Mouse (Mus musculus) adrenal gland, postnatal 10 days (tissue): ENCODE results near the gene Ppp1r36. TPM values are rescaled to one million over a fixed set of nuclear protein-coding genes. Genes with fewer than 3 reads are reported as not detected.
"Not testable (repeated sequence)": the region's sequence is repeated elsewhere in the genome, so short reads cannot be mapped to it uniquely, and the experiment has no call there.

Experiments used
- DNase-seq: peaks from one replicate; pipeline ENCODE4 v3.0.0; 2021; ENCODE audit warnings: mixed read lengths
- total RNA-seq, 2 experiments: library from RNA; stranded (reverse); gene quantifications; 2 replicates each; pipeline ENCODE4 v1.2.3; 2021

The Ppp1r36 gene
- total RNA-seq, 2 experiments from 2014 or later: 0.45 TPM; not detected in 1

DNA sequence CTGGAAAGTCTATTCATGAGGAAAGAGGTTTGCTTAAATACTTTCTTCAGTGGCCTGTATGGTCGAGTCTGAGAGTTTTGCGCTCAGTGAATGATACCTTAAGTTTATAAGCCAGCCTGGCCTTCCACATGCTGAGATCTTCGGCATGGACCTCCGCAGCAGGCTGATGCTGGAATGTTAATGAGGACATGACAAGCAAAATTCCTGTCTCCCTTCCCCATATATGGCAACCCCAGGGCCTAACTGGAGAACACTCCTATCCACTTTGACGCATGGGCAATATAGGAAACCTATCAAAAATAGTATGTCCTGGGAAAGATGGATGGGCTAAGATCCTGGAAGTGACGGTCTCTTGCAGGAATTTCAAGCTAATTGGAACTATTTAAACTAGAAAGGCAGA lies 30.8 kb downstream of the Ppp1r36 start:
- no peak for DNase-seq

DNA sequence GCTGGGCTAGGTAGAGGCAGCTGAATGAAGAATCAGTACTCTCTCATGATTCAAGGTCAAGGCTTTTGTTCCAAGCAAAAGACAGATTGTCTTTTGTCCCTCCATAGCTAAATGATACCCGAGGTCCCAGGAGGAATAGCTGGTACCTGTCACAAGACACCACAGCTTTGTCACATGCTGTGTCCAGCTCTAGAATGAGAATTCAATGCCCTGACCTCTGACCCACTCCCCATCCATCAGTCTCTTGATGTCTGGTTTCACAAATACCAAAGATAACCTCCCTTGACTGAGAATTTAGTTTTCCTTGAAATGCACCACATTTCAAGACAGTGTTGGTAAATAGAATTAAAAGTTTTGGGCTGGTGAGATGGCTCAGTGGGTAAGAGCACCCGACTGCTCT lies 34.9 kb downstream of the Ppp1r36 start:
- DNase-seq: no peak

DNA sequence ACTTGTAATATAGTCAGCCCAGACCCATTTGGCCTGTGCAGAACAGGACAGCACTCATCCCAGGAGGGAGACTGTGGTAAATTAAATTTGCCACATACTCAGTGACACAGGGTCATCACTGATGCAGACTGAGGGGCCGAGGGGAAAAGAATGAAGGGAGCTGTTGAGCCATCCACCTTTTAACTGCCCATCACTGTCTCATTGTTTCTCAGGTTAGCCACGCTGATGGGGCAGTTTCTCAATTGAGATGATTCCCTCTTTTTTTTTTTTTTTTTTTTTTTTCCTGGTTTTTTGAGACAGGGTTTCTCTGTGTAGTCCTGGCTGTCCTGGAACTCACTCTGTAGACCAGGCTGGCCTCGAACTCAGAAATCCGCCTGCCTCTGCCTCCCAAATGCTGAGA lies 41.1 kb downstream of the Ppp1r36 start:
- DNase-seq: not testable (repeated sequence)

DNA sequence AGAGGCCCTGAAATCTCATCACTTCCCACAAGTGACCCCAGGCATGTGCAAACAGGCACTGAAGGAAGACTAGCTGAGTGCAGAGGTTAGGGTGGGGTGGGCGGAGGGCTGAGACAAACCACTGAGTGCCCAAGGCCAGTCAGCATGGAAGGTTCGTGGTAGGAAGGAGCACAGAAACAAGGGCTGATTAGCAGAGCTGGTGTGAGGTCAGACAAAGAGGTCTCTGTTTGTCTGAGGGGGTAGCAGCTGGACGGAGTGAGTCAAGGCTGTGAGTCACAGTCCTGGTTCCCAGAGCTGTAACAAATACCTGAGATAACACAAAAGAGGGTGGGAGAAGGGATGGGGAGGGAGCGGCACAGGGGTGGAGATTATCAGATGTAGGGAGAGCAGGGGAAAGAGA lies 41.7 kb downstream of the Ppp1r36 start:
- DNase-seq: no peak

DNA sequence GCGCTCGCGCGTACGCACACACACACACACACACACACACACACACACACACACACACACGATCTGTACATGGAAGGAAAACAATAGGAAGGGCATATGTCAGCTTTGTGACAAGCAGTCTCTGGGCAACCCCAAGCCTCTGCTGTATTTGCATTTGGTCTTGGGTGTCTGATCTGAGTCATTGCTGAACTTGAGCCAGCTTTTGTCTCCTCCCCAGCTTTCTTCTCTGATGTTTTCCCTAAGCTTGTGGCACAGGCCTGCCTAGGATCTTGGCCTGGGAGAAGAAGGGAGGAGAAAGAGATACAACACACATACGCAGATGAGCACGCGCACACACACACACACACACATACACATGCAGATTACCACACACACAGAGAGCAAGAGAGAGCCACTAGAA lies 46.1 kb downstream of the Ppp1r36 start:
- peak; percentile 51 for DNase-seq

DNA sequence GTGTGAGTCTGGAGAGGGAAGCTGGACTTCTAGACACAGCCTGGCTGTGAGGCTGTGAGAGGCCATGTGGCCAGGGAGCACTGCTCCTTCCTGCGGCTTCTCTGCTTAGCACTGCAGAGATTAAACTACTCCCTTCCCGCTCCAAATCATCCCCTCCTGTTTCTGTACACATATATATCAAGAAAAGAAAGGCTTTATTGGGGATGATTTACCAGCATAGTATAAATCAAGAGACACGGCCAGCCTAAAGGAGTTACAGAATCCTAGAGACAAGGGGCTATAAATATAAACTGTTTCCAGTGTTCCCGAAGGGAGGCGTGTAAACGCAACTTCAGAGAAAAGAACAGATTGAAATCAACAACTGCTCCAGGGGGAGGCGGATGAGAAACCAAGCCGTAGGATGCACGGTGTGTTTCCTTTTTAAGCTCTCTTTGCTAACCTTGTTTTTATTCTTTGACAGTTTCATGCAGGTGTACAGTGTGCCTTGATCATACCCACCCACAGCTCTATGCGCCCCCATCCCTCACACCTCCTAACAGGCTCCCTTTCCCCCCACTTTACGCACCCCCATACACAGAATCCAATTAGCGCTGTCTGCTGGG lies 47.4 kb downstream of the Ppp1r36 start:
- no peak for DNase-seq

DNA sequence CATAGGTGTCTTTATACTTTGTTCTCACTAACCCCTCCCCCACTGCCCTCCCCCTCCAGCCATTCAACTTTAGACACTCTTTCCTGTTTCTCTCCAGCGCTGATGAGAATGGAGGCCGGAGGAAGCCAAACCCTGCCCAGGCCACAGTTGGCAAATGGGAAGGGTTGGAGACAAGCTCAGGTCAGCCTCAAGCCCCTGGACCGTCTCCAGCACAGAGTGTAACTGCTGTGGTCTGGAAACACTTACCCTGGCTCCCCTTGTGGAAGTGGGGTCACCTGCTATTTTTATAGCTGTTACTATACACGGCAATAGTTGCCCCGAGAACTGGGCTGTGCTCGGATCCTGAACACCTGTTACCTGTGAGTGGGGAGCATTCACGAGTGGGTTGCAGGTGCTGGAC lies 49.3 kb downstream of the Ppp1r36 start:
- no peak for DNase-seq

DNA sequence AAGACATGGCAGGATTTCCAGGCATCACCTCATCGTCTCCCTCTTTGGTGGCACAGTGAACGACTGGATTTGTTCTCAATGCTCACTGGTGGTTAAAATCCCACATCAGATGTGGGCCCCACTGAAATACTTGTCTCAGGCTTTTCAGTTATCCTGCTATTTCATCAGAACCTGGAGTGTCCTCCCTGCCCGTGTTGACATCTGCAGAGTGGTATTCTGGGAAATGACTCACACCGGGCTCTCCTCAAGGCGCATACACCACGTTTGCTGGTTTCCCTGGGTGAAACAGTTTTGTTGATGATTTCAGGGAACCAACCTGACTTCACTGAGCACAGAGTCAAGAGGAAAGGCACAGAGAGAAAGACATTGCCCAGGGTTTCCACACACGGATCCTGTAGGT lies 49.9 kb downstream of the Ppp1r36 start:
- DNase-seq: no peak

DNA sequence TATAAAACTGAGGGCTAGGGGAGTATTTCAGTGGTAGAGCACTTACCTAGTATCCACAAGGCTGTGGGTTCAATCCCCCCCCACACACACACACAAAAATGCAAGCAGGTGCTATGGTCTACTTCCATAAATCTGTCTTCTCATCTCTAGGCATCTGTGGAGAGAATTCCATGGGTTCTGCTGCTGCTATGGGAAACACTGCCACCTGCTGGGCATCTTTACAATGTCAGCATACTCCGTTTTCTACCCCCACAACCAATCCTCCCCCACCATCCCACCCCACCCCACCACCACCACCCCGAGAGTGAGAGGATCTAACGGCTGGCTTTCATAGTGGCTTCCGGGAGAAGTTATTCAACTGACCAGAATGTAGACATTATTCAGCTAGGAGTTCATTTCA lies 54.7 kb downstream of the Ppp1r36 start:
- DNase-seq: peak; percentile 77

DNA sequence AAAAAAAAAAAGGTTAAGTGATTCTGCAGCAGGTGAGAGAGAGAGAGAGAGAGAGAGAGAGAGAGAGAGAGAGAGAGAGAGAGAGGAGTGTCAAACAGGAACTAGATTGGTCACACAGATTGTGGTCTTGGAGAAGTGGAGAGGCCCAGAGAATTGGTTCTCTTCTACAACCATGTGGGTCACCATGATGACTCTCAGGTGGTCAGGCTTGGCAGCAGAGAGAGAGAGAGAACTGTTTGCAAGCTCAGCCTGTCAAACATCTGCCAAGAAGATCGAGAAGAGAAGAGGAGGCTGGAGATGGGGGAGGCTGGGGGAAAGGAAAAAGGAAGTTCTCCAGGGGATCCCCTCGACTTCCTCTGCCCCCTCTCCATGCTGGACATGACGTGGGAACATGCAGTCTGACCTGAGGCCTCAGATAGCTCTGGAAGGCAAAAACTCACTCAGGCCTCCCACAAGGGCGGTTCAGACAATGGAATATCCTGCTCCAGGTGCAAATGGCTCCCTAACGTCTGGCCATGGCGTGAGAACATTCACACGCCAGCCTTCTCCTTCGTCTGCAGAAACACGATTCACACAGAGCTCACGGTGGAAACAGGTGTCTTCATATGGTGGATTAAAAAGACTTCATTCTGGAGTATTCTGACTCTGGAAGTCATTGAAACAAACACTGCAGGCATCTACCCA lies 56.4 kb downstream of the Ppp1r36 start:
- no peak for DNase-seq

DNA sequence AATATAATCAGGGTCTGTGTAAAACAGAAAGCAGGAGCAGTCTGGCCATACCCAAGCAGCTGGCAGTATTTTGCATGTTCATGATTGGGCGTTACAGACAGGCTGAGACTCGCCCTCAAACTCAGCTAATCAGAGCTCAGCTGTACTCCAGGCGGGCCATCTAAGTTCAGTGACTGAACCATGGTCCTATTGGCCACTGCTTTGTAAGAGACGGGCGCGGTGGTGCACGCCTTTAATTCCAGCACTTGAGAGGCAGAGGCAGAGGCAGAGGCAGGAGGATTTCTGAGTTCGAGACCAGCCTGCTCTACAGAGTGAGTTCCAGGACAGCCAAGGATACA lies 56.9 kb downstream of the Ppp1r36 start:
- DNase-seq: no peak

DNA sequence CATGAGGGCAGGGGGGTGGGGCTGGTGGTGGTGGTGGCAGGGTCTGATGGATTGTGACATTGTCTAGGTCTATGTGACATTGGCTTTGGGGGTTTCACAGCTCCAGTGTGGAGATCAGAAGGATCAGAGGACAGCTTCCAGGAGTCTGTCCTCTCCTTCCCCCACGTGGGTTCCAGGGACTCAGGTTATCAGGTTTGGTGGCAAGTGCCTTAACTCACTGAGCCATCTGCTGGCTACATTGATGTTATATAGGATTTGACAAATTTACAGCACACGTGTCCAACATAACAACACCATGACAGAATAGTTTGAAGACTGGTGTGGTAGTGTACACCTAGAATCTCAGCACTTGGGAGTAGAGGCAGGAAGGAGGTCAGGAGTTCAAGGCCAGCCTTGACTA lies 57.5 kb downstream of the Ppp1r36 start:
- no peak for DNase-seq

DNA sequence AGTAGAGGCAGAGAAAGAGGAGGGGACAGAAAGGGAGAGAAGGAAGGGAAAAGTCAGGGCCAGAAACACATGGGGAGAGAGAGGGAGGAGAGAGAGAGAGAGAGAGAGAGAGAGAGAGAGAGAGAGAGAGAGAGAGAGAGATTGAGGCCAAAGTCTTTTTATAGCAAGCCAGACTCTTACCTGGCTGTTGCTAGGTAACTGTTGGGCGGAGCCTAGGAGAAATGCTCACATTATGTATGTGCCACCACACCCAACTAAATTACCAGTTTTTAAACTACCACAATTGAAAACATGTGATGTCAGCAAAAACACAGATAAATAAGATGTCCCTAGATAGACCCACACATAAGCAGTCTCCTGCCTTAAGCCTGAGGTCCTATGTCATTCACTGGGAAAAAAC lies 58.8 kb downstream of the Ppp1r36 start:
- no peak for DNase-seq

DNA sequence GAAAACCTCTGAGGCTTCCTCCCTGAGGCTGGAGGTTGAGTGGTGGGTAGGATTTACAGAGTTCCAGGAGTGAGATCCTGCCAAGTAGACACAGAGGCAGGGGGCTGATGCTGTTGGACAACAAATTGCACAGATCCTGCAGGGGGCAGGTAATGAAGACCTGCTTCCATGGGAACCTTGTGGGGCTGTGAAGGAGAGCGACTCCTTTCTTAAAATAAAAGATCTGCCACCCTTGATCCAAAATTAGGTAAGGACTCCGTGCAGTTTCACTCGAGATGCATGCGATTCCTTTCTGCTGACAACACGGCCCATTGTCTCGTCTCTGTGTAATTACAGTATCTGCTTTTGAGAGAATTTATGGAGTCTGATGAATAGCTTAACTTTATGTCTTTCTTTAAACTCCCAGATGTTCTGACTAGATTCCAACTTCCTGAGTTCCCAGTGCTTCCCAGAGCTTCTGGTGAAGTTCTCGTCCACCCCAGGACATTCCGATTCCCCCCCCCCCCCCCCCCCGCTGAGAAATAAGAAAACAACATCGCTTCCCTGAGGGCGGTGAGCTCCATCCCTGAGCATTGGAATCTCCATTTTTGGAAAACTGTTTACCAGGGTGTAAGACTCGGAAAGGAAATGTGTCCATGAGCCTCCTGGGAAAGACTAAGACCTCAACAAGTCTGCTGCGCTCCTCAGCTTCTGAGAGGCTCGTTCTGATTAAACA lies 61.1 kb downstream of the Ppp1r36 start:
- no peak for DNase-seq

DNA sequence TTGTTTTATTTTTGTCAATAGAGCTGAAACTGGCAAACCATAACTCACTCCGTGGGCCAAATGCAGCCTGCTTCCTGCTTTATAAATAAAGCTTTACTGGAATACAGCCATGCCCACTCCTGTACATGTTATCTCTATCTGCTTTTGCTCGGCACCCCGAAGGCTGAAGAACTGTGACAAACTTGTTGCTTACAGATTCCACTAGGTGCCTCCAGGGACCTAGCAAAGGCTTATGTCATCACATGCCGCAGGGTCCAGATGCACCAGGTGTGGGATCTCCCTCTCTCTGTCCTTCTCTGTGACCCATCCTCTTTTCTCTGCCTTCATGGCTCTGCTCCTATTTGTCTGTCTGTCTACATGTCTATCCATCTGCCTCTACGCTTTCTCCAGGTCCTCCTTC lies 61.8 kb downstream of the Ppp1r36 start:
- DNase-seq: no peak

DNA sequence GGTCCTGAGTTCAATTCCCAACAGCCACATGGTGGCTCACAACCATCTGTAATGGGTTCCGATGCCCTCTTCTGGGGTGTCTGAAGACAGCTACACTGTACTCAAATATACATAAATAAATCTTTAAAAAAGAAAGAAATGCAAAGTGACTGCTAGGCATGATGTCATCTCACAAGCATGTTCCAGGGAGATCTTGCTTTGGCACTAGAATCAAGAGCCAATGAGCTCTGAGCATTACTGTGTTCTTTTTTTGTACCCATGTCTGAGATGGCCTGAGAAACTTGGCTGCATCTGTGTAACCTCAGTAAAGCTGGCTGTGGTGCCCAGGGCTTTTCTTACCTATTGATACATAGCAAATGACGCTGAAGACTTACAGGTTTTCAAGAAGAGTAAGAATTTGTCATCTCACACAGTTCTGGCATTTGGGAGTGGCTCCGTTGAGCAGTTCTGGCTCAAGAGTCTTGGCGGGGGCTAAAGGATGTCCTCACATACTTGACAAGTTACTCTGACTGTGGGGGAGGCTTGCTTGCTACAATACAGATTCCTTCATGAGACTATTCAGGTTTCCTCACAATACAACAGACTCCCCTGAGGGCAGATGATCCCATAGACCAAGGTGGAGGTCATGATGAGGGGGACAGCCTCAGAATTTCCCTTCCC lies 62.6 kb downstream of the Ppp1r36 start:
- DNase-seq: no peak

DNA sequence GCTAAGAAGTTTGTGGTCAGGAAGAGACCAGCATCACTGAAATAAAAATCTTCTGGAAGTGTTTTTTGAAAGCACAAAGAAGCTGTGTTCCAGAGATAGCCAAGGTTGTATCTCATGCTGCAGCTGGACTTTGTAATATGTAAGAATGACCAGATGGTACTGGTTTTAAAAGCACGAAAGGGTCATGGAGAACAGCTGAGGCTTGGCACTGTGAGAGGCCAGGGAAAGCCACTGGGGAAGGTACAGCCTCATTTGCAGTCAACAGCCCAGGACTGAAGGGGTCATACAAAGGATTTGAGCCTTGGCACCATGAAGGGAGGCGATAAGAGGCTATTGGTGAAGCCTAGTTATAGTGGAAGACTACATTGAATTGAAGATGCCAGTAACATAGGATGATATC lies 65.1 kb downstream of the Ppp1r36 start:
- DNase-seq: no peak

DNA sequence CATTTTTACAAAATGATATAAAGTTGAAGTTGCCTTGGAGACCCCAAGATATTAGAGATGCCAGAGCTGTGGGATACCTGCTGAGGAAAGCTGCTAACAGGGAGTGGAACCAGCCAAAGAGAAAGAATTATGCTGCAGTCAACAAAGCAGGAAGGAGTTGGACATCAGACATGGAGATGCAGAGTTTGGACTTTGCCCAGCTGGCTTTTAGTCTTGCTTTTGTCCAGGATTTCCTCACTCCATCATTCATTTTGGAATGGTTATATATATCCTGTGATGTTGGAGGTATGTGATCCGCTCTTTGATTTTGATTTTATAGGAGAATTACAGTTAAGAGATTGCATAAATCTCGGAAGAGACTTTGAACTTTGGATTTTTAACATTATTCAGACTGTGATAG lies 65.6 kb downstream of the Ppp1r36 start:
- DNase-seq: no peak

DNA sequence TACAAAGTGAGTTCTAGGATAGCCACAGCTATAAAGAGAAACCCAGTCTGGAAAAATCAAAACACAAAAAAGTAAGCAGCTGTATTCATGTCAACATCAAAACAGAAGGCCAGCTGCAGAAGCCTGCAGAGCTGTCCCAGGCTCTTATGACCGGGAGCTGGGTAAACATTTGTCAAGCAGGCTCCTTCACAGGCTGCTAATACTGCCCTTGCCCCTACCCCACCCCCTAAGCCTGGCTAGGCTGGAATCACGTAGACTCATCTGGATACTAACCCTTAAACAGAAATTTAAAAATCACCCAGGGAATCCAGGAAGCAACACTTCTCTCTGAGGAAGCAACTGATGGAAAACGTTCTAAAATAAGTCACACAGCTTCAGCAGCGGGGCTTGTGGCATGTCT lies 67.5 kb downstream of the Ppp1r36 start:
- DNase-seq: no peak

DNA sequence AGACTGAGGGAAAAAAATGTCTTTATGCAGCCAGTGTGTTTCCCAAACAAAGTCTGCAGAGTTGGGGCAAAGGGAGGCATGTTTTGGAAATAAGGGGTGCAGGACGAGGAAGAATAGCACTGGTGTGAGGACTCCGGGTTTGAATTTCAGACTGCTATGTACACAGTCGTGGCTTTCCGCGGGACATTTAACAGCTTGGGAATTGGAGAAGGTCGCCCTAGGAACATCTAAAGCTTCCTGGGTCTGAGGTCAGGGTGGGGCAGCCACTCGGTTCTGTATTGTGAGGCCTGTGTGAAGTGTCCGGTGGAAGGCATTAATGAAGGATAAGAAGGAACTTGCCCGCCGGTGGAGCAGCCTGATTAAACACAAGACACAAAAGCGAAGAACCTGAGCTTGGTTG lies 68.0 kb downstream of the Ppp1r36 start:
- DNase-seq: no peak

DNA sequence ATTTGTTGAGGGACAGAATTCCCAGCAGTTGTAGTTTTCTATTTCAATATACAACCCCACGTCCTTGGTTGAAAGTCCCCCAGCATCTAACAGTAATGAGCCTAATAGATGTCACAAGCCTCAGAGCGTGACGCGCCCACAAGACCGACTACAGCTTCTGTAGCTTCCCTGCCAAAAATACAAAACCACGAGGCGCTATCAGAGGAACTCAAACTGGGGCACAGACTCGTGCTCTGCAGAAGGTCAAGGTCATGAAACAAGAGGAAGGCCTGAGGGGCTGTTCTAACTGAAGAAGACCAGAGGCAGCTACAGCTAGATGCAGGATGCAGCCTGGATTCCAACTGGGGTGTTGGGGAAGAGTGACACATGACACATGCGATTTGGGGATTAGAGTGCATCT lies 69.6 kb downstream of the Ppp1r36 start:
- no peak for DNase-seq
